Mouse (Mus musculus) lung, postnatal 0 days (tissue): ENCODE data around the gene Ltb. TPM values are rescaled to one million over a fixed set of nuclear protein-coding genes. Genes with fewer than 3 reads are reported as not detected.

Experiments
- ATAC-seq: fragments of 200-750 bp; cut with Nextera tagmentation; 2 replicates; pipeline ENCODE4 v1.8.0; 2017; ENCODE audit warnings: moderate library complexity
- DNase-seq: peaks from one replicate; pipeline ENCODE4 v3.0.0-alpha.2; 2016; ENCODE audit warnings: low spot score
- H3K27ac ChIP-seq: fragments of 300-500 bp; sonication (generic); 2 replicates; pipeline ENCODE4 v1.5.1; 2014; ENCODE audit warnings: antibody characterized with exemption, mild to moderate bottlenecking, low read length, mixed read lengths
- H3K27me3 ChIP-seq: fragments of 300-500 bp; sonication (generic); replicated peaks from 2 replicates; pipeline ENCODE4 v1.6.1; 2014; ENCODE audit warnings: low read length, mixed read lengths; ENCODE audit not compliant: insufficient read depth
- H3K36me3 ChIP-seq: fragments of 300-500 bp; sonication (generic); 2 replicates; pipeline ENCODE4 v1.6.1; 2014; ENCODE audit warnings: low read length, mixed read lengths; ENCODE audit not compliant: insufficient read depth
- H3K4me1 ChIP-seq: fragments of 300-500 bp; sonication (generic); 2 replicates; pipeline ENCODE4 v1.6.1; 2014; ENCODE audit warnings: antibody characterized with exemption, low read depth, low read length, mixed read lengths; ENCODE audit not compliant: insufficient read depth
- H3K4me2 ChIP-seq: fragments of 300-500 bp; sonication (generic); replicated peaks from 2 replicates; pipeline ENCODE4 v1.6.1; 2014; ENCODE audit warnings: low read depth, mild to moderate bottlenecking, low read length, moderate library complexity, mixed read lengths
- H3K4me3 ChIP-seq: fragments of 300-500 bp; sonication (generic); 2 replicates; pipeline ENCODE4 v1.5.1; 2014; ENCODE audit warnings: low read depth, low read length
- H3K9ac ChIP-seq: fragments of 300-500 bp; sonication (generic); replicated peaks from 2 replicates; pipeline ENCODE4 v1.6.1; 2014; ENCODE audit warnings: low read depth, mild to moderate bottlenecking
- H3K9me3 ChIP-seq: fragments of 300-500 bp; sonication (generic); 2 replicates; pipeline ENCODE4 v1.6.1; 2016; ENCODE audit warnings: low read length, mixed read lengths
- CTCF ChIP-seq: IDR thresholded peaks from 2 replicates; pipeline ENCODE4 v1.5.1; 2016; ENCODE audit warnings: antibody characterized with exemption, mild to moderate bottlenecking
- EP300 ChIP-seq: IDR thresholded peaks from 2 replicates; pipeline ENCODE4 v1.6.1; 2016; ENCODE audit warnings: antibody characterized with exemption, mild to moderate bottlenecking, control low read depth
- WGBS: fragments of 180-500 bp; shearing (Covaris S2); extraction: QIAGEN DNeasy Blood & Tissue Kit; methylation state at CpG from one replicate; pipeline ENCODE4 v1.1.7; 2014; 5-methylcytosine and 5-hydroxymethylcytosine counted together
- polyA plus RNA-seq: library from polyadenylated mRNA; unstranded; fragments of >200 nt; fragmentation: Nextera tagmentation; extraction: Ambion mirVana; gene quantifications from 2 replicates; pipeline ENCODE4 v1.2.1, GENCODE M21; 2015

The Ltb gene
- polyA plus RNA-seq, 1 experiment from 2014 or later = 2.3 TPM

GRCm38 (mm10) chr17:35178528-35178927 is 15.7 kb upstream of the Ltb start:
- no peaks in the 10 kb centered on the region for H3K4me1 ChIP-seq
- no peak overlapping the region for H3K9ac ChIP-seq
- no peak overlapping the region for H3K4me3 ChIP-seq
- H3K36me3 ChIP-seq = no peaks in the 10 kb centered on the region
- ATAC-seq (peak; percentile 92), DNase-seq (peak; percentile 91)
- H3K4me2 ChIP-seq = no peak overlapping the region
- 8% methylated on average over 5 of the region's 5 CpGs for WGBS
- no peaks in the 10 kb centered on the region for H3K9me3 ChIP-seq
- H3K27ac ChIP-seq = no peak overlapping the region
- peak; percentile 98 for TF ChIP-seq CTCF
- no peak for TF ChIP-seq EP300
- H3K27me3 ChIP-seq = no peaks in the 10 kb centered on the region

DNA sequence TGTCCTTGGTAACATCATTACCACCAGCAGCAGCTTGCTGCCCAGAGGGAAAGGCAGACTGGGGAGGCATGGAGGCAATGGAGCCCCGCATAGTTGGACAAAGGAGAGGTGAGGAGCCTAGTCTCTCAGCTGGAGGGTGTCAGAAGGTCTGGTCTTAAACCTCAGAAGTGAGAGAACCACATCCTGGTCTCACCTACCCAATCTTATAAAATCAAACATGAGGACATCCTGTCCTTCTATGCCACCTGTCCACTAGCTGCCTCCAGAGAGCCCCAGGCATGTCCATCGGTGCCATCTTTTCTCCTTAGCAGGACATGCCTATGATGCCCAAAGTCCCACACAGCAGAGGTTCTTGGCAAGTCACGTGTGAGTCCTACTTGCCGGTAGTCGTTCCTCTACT is 14.1 kb upstream of the Ltb start:
- ATAC-seq = no peak
- Histone ChIP-seq H3K9me3 (no peaks in the 10 kb centered on the region), H3K27ac (no peak overlapping the region), H3K9ac (no peak overlapping the region), H3K4me1 (no peaks in the 10 kb centered on the region), H3K4me2 (no peak overlapping the region), H3K36me3 (no peaks in the 10 kb centered on the region), H3K4me3 (no peak overlapping the region), H3K27me3 (no peaks in the 10 kb centered on the region)
- WGBS = 82% methylated on average over 5 of the region's 5 CpGs
- DNase-seq = no peak
- no peak for TF ChIP-seq CTCF
- TF ChIP-seq EP300 = no peak

DNA sequence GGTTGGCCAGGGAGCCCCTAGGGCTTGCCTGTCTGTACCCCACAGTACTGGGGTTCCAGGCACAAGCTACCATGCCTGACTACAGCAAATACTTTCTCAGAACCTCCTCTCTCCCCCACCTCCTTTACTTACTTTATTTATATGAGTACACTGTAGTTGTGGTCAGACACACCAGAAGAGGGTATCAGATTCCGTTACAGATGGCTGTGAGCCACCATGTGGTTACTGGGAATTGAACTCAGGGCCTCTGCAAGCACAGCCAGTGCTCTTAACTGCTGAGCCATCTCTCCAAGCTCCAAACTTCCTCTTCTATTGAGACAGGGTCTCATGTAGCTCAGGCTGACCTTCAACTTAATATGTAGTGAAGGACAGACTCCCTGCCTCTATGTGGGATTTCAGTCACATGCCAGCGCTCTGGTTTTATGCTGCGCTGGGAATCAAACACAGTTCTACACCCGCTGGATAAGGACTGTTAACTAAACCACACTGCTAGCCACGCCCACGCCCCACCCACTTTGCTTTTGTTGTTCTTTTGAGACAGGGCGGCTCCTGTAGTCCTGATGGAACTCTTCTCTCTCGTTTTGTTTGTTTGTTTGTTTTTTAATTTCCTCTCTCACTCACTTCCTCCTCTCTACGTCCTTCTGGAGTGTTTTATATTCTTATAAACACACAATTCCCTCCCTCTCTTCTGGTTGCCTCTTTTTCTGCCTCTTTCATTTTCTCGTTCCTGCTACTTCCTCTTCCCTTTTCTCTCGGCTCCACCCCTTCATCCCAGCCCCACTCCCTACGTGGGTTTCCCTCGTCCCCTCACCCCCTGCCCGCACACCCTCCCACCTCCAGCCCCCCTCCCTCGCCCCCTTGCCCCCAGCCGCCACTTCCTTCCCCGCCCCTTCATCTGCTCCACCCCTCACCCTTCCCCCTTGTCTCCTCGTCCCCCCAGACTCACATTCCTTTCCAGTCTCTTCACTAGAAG is 8.3 kb upstream of the Ltb start:
- no peaks in the 10 kb centered on the region for H3K36me3 ChIP-seq
- TF ChIP-seq CTCF = no peak
- TF ChIP-seq EP300 = peak; percentile 11; the same call in 1 of the 2 replicates
- H3K9ac ChIP-seq = peak overlapping the region; percentile 16; the same call in 1 of the 2 replicates
- H3K4me1 ChIP-seq = no peaks in the 10 kb centered on the region
- peak overlapping the region; percentile 71 for H3K27ac ChIP-seq
- ATAC-seq (peak; percentile 72), DNase-seq (peak; percentile 78)
- H3K4me2 ChIP-seq = peak overlapping the region; percentile 54
- peak overlapping the region; percentile 49 for H3K4me3 ChIP-seq
- H3K27me3 ChIP-seq = no peaks in the 10 kb centered on the region
- 1% methylated on average over 18 of the region's 18 CpGs for WGBS
- H3K9me3 ChIP-seq = no peaks in the 10 kb centered on the region

DNA sequence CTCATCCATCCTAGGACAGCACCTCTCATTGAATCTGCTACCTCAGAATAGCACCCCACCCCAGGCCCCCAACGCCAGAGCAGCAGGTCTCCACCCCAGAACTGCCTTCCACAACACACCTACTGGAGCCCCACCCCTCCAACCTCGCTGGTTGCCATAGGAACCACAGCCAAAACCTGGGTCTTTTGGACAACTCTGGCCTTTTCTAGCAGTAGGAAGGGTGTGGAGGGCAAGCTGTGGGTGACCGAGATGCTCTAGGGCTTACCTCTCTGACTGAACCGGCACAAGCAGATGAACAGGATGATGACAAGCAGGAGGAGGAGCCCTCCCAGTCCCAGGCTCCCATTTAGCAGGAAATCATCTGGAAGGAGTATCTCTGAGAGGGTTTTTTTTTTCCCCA is 7.6 kb upstream of the Ltb start:
- 3% methylated on average over 4 of the region's 4 CpGs for WGBS
- DNase-seq (peak; percentile 53), ATAC-seq (peak; percentile 37; the same call in 1 of the 2 replicates)
- H3K9ac ChIP-seq = no peak overlapping the region
- H3K27me3 ChIP-seq = no peaks in the 10 kb centered on the region
- H3K27ac ChIP-seq = peak overlapping the region; percentile 71
- H3K36me3 ChIP-seq = no peaks in the 10 kb centered on the region
- H3K9me3 ChIP-seq = no peaks in the 10 kb centered on the region
- no peaks in the 10 kb centered on the region for H3K4me1 ChIP-seq
- H3K4me3 ChIP-seq = peak overlapping the region; percentile 49
- TF ChIP-seq EP300 (no peak), CTCF (no peak)
- H3K4me2 ChIP-seq = peak overlapping the region; percentile 54

DNA sequence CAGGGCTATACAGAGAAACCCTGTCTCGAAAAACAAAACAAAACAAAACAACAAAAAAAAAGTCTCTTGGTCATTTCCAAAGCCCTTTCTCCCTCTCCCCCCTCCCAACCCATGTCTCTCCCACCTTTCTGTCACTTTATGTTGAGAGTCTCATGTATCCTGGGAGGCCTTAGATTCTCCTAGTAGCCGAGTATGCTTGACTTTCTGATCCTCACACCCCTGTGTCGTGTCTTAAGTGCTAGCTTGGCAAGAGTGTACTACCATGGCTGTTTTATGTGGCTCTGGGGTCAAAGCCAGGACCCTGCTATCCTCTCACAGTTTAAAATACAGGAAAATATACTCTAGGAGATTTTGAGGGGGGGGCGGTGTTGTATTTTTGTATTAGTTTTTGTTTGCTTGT is 6.9 kb upstream of the Ltb start:
- ATAC-seq = no peak
- DNase-seq = no peak
- Histone ChIP-seq H3K27ac (no peak overlapping the region), H3K36me3 (no peaks in the 10 kb centered on the region), H3K9ac (no peak overlapping the region), H3K4me3 (no peak overlapping the region), H3K9me3 (no peaks in the 10 kb centered on the region), H3K4me2 (no peak overlapping the region), H3K27me3 (no peaks in the 10 kb centered on the region), H3K4me1 (no peaks in the 10 kb centered on the region)
- 55% methylated on average over 4 of the region's 4 CpGs for WGBS
- TF ChIP-seq EP300 (no peak), CTCF (no peak)

- ATAC-seq (no peak), DNase-seq (no peak)
- 64% methylated on average over 7 of the region's 7 CpGs for WGBS
- Histone ChIP-seq H3K36me3 (no peaks in the 10 kb centered on the region), H3K27ac (peak within 1 kb of the TSS; percentile 9; the same call in 1 of the 2 replicates), H3K4me1 (no peaks in the 10 kb centered on the region), H3K9me3 (no peaks in the 10 kb centered on the region), H3K9ac (no peak within 1 kb of the TSS), H3K4me2 (no peak within 1 kb of the TSS), H3K27me3 (no peaks in the 10 kb centered on the region), H3K4me3 (no peak within 1 kb of the TSS)
- no peak for TF ChIP-seq CTCF
Observed at GRCm38 (mm10) chr17:35187959-35188610, 6.2 kb upstream of the Ltb start, which contains the start of gene Lst1. Gene Lst1 (minus strand): TSS chr17:35188439.
